Mouse (Mus musculus): ENCODE data around the gene Sctr.
A peak's percentile ranks its signal among the peaks of the same experiment; 100 is the strongest.

Sctr gene

DNA sequence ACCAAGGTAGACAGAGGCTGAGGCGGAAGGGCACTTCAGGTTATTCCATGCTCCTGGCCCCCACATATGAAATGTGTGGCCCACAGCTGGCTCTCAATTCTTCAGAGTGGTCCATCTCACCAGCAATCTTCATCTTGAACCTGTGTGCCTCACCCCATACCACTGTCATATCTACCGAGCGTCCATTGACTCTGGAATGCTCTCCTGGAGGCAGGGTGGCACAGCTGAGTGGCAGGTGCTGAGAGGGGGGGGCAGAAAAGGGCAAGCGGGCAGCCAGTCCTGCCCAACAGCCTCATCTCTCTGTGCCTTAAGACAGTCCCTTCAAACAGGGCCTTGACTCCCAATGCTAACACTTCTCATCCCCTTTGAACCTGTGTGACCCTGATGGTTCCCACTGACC lies 64.4 kb downstream of the Sctr start:
- DNase-seq, result no peak

DNA sequence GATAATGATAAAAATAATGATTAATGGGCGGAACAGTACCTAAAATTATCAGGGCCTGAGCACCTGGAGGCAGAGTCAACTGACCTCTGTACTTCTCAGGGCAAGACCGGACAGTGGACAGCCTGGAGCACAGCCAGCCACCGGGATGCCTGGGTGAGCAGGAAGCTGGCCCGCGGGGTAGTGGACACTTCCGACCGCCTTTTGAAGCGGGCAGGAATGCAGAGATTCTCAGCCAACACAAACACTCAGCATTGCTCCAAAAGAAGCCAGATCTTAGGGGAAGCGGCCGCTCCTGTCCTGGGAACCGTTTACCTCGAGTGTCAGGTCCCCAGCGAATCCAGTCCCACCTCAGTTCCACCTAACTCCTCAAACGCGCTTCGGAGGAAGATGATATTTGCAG lies 66.2 kb downstream of the Sctr start:
- DNase-seq, result peak; percentile 42

DNA sequence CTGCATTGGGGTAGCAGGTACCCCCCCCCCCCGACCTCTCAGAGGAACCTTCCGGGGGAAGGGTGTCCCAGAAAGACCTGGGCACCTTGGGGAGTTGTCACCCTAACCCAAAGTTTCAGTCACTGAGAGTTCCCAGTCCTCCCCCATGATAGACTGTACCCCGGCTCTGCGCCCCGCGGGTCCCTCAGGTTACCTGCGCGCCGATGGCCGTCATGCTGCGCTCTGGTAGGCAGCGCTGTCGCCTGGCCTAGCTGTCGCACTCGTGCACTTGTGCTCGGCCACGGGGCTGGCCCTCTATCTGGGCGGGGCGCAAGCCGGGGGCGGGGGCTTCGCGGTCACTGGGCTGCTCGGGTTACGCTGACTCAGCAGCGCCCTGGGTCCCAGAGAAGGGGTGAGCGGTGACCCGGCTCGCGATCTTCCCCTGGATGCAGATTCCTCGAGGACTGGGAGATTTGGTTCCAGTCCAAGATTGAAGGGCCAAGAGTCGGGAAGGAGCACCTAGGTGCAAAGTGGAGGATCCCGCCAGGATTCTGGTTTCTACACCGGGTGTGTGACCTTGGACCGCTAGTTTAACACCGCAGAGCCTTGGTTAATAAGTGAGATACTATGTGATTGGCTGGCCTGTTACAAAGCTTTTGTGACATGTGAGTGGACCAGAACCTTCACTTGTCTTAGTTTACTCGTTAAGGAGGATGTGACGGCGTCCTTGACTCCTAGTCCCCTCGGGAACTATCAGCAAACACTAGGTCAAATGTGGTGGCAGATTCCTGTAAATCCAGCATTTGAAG lies 67.0 kb downstream of the Sctr start, which contains the start of gene Tmem37:
Tmem37 (minus strand) TSS at position 556 of the 788 bp plus-strand sequence.
- peak; percentile 90 for DNase-seq

DNA sequence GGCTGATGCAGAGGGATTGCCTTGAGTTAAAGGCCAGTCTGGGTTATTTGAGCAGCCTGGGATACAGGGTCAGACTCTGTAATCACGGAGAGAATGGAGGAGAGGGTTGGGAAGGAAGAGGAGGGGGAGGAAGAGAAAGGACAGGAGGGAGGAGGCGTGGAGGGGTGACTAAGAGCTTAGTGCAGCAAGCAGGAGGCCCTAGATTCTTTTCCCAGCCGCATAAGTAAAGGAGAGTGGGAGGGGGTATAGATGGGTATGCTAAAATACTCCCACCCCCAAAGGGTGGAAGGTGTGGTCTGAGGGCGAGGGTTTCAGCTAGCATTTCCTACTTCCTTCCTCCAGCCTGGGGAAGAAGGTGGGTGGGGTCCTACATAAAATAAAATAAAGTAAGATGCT lies 67.6 kb downstream of the Sctr start:
- peak; percentile 17 for DNase-seq

DNA sequence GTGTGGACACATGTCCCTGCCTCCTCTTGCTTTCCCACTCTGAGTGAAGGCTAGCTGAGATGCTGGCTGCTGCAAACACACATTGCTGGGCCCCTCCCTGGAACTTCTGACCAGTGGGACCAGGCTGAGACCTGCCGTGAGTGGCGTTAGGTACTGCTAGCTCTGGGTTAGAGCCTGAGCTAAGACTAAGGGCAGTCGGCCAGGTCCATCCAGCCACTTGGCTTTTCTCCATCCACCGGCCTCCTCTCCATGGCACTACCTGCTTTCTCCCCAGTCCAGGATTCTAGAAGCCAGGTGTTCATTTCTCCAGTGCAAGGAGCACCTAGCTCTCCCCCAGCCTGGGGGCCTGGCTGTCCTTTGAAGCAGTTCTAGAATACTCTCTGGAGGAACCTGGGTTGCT lies 68.2 kb downstream of the Sctr start:
- no peak for DNase-seq

DNA sequence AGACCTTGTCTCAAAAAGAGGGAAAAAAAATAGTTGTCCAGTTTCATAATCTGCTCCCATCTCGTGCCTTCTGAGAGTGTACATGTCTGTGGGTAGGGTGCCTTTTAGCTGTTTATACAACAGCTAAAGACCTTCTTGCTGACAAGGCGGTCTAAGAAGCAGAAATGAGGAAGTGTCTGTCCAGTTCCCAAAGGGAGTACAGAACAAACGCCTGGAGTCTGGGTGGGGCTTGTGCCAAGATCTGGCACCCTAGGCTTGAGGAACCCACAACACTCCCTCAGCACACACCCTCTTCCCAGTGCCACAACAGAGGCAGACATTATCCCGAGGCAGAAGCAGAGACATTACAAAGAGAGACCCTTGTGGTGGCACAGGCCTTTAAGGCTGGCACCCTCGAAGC lies 68.8 kb downstream of the Sctr start:
- DNase-seq, result no peak

DNA sequence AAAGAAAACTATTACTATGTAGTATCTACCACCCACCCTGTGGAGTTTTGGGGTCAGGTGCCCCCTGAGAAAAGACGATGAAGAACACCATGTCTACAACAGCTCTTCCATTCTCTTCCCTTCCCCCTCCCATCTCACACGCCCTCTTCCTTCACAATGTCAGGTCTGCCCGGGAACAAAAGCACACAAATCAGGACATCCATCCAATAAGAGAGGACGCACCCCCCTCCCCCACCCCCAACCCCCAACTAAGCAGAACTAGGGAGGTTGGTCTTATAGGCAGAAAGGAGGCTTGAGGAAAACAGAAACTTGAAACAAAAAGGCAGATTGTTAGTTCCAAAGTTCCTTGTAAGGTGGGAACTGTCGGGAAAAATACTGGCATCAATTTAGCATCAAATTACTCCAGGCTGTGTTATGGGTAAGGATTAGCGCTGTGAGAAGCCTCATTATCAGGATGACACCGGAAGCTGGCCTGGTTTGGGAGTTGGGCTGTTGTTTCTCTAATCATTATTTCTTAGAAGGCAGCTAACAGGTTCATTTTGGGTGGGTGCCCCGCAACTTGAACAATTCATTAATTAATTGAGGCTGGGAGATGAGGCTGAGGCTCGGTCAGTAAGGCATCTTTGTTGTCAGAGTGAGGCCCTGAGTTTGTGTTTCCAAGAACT lies 71.2 kb downstream of the Sctr start:
- DNase-seq, result no peak

DNA sequence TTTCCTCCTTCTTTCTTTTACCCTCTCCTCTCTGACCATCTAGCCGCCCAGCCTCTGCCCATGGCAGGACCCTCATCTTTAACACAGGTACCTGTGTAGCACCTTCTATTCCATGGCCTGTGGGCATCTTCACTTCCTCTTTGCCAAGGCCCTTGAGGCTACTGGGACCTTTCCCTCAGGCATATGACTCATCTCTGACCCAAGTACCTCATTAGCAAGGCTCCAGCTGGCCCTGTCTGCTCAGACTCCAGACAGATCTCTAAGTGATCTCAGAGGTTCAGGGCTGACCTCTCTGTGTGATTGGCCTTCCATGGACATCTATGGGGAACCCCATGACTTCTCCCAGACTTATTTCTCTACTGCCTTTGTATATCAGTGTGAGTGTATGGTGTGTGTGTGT lies 73.9 kb downstream of the Sctr start:
- DNase-seq, result no peak

DNA sequence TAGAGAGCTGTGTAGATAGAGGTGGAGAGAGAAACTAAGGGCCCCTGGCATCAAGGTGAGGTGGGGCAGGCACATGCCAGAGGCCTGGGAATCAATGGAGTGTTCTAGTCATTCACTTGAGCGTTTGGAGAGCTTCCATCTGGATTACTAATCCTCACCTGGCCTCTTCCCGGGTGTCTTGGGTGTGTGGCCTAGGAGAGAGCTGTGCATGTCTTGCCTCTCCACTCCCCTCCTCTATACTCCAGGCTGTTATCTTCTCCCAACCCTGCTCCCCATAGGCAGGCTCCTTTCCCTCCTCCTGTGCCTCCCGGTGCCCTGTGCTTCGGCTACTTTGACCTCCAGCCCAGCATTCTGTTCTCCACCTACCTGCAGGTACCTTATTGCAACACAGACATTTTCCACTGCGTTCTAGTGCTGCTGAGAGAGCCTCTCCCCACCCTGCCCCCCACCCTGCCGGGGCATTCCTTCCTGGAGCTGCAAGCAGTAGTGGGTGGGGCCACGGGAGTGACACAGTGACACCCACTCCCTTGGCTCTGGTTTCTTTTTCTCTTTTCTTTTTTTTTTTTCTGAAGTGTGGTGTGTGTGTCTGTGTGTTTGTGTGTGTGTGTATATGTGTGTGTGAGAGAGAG lies 76.4 kb downstream of the Sctr start:
- no peak for DNase-seq

DNA sequence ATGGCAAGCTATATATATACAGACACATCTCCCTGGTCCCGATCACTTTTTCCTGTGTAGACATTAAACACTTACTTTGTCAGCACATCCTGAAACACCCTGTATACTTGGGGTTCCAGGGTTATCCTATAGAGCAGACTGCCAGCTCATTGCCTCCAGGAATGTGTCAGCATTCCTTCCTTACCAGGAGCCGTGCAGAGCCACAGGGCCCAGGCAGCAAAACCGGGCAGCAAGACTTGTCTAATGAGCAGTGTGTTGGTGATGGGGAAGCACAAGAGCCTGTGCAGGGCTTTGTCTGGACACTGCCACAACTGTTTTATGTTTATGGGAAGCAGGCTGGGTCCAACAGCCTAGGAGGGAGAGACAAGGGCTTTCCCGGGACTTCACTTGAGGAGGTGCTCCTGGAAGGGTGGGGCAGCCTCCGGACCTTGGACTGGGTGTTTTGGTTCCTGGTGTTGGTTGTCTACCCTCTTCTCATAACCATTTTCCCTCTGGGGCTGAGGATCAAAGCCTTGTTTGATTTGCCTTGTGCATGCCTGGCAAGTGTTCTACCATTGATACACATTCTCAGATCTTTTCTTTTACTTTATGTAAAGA lies 77.3 kb downstream of the Sctr start:
- no peak for DNase-seq

DNA sequence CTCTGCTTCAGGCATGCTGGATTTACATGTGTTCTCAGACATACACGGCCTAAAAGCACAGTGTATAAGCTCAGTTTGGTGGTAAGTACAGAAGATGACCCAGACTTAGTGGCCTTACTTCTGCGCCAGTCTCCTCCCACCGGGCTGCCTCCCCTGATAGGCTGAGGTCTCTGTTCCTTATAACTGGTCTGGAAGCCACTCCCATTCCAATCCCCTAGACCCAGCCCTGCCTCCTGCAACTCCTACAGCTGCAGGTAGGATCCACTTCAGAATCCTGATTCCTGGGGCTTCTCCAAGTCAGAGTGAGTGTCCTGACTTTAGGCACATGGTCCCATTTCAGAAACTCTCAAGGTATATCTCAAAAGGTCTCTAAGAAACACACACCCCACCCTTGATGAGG lies 79.0 kb downstream of the Sctr start:
- DNase-seq, result no peak

DNA sequence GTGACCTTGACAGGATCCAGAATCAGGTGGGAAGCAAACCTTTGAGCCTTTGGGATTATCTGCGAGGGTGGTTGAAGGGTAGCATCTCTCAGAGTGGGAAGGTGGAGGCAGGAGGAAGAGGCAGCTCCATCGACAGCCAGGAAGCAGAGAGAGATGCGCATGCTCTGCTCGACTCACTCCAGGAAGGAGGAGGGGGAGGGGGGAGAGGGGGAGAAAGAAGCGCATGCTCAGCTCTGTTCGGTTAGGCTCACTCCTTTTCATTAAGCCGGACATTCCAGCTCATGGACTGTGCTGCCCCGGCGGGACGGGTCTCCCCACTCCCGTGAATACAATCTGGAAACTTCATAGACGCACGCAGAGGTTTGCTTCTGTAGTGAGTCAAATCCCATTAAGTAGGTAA lies 80.0 kb downstream of the Sctr start:
- DNase-seq, result no peak

DNA sequence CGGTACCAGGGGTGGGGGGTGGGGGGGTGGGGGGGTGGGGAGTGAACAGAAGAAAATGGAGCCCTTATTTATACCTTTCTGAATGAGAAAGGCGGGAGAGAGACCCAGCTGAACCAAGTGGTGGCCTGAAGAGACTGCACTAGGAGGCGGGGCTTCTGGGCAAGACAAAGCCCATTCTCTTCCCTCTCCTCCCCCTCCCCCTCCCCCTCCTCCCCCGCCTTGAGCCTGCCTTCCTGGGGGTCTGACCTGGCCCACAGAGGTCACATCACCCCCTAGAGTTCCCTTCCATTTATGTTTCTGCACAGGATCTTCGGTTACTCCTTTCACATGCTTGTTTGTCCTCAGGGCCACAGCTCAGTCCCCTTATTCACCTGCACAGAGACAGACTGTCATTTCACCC lies 82.5 kb downstream of the Sctr start:
- DNase-seq, result peak; percentile 52

DNA sequence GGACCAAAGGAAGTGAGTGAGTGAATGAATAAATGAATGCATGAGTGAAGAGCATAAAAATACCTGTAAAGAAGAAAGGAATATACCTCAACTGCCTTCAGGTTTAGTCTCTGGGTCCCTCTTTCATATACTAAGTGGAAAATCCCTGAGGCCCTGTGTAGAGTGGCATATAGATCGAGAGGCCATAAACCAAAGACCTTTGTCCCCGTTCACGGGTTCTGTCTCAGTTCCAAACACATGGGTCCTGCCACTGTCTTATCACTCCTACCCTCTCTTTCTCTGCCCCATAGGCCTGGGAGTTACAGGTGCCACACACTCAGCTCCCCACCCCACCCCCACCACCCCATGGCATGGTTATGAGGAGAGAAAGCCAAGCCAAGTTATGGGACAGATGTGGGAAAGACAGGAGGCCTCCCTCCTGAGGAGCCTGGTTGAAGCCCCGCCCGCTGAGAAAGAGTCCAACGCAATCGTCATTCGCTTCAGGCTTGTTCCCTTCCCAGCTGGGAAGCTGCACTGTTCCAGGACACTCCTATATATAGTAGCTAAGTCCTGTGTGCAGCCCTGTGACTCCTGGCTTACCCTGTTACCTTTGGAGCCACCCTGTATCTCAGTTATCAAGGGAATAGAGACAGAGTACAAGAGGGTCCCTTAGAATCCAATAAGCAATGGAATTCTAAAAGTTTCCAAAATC lies 84.3 kb downstream of the Sctr start:
- no peak for DNase-seq

DNA sequence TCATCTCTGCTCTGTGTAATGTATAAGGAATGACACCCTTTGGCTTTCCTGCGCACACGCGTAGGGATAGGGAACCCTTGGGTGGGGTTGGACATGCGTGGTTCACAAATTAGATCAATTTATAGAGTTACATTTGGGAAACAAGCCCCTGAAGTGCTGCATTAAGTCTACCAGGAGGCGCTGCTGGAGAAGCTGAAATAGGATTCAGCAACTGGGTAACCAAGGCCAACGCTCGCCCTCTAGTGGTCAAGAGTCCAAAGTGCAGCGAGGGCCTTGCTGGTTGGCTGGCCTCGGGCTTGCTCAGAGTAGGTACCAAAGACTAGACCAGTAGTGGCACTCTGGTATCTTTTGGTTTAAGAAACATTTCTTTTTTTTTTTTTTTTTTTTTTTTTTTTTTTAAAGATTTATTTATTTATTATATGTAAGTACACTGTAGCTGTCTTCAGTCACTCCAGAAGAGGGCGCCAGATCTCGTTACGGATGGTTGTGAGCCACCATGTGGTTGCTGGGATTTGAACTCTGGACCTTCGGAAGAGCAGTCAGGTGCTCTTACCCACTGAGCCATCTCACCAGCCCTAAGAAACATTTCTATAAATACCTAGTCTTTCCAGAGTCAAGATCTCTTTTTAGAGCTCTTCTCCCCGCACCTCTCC lies 86.9 kb downstream of the Sctr start:
- DNase-seq, result peak; percentile 87

DNA sequence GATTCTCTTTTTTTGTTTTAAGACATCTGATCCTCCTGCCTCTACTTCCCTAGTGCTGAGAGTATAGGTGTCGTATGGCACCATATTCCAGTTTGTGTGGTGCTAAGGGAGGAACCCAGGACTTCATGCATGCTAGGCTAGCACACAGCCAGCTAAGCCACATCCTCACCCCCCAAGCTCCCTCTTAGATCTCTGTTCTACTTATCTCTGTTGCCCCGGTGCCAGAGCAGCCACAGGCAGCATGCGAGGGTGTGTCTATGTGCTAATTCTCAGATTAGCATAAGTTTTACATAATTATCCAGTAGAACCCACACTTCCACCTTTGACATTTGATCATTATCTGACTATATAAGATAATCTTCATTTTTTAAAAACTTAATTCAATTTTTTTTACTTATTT lies 88.2 kb downstream of the Sctr start:
- DNase-seq, result no peak

DNA sequence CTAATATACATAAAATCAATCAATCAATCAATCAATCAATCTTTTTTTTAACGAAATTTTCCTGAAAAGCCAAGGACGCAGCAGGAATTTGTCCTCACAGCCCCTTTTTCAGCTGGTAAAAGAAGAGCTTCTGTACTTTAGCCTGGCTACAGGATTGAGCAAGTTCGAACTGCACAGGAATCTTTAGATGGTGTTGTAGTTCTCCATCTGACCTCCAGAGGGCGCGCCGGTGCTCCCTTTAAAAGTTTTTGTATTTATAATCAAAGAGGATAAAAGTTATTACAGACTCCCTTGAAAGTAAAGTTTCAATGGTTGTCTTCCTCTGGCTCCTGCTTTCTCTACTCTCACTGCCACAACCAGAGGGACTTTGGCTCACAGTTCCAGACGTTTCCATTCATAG lies 91.6 kb downstream of the Sctr start:
- DNase-seq, result peak; percentile 58

DNA sequence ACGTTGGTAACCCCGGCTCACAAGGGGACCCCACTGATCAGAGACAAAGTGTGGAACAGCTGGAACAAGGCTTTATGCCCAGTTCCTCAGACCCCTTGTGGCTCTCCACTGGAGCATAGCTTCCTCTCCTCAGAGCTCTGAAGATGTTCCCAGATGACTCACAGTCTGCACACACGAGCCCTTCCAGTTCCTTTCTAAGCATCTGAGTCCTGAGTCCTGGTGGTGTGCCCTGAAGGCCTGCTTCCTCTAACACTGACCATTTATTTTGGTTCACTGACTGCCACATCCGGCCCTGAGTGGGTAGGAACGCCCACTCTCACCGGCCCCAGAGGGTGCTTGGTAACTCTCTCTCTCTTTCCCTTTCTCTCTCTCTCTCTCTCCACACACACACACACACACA lies 92.8 kb downstream of the Sctr start:
- no peak for DNase-seq

DNA sequence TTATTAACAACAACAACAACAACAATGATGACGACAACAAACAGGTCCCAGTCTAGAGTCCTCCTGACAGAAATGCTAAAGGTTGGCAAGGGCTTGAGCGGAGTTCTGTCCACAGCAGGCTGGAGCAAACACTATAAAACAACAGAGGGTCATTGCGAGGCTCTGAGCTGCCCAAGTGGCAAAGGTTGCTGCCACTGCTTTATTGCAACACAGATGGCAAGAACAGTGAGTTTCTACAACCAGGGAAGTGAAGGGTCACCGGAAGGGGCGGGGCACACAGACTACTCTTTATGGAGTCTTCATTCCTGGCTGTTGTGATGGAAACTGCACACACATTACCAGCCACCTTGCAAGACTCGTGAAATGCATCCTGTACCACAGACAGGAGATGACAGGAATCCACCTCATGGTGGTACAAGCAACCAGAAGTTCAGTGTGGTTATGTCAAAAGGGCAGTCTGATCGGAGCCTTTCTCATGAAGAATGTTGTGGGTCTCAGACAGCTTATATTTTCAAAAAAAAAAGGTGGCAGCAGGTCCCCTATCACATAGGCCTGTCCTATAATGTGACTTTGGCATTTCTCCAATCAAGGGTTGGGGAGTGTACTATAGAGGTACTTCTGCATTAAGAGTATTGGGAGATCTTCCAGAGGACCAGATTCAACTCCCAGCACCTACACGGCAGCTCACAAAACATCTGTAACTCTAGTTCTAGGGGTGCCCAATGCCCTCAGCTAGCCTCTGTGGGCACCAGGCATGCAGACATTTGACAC lies 93.9 kb downstream of the Sctr start:
- no peak for DNase-seq

DNA sequence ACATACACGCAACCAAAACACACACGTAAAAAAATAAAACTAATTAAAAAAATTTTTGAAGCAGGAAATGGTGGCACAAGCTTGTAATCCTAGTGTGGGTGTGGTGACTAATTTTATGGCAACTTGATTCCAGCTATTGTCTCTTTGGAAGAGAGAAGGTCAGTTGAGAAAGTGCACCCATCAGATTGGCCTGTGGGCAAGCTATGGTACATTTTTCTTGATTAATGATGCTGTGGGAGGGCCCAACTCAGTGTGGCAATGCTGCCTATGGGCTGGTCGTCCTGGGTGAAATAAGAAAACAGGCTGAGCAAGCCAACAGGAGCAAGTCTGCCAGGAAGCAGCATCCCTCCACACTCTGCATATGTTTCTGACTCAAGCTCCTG lies 94.5 kb downstream of the Sctr start:
- no peak for DNase-seq

DNA sequence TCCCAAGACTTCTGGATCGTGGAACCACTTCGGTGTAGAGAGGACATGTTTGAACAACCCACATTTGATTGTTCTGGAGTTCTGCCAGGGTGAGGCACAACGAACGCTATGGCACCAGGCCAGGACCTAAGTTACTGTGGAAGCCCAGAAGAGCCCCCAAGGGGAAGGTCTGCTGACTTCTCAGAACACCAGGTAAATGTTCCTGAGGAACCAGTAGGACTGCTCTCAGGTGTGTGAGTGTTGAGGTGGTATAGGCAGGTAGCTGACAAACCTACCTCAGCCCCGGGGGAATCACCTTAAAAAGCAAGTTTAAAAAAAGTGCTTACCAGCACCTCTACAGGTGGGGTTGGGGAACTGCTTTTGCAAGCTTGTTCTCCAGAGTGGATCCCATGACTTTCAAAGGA lies 98.9 kb downstream of the Sctr start:
- no peak for DNase-seq

All from embryo, embryonic 11 days (tissue).